ENCODE assay signal across 18 mouse cellular contexts in genomic region chr10:121918579-121918978, GRCm38 (mm10).
DNase-seq lines count a peak whose midpoint lies in the region; ATAC-seq and TF ChIP-seq lines count a peak whose summit lies in the region.
"Had no signal": no experiment of that assay in that cellular context is flagged by ENCODE, and none has a peak within 500 bp of the region (broad histone marks: within the 10 kb centered on the region; RNA-seq: fewer than 3 reads in every experiment).

No protein-coding gene starts in this region.

- peaks cover 9% of the 10 kb centered on the region; the same call in 1 of the 2 replicates for H3K4me1 ChIP-seq in forebrain, embryonic 14.5 days (ENCODE audit: control insufficient read depth, insufficient read depth, low read length)
- H3K4me1 ChIP-seq in forebrain, embryonic 13.5 days, result peaks cover 11% of the 10 kb centered on the region
- H3K4me1 ChIP-seq in hindbrain, postnatal 0 days (ENCODE audit: insufficient read depth, low read length), result no peaks in the 10 kb centered on the region
- 0 out of 2 replicates have a peak, but pooled peaks cover 3% of the 10 kb centered on the region for H3K4me1 ChIP-seq in hindbrain, embryonic 10.5 days (replicated peaks)
- H3K4me1 ChIP-seq in embryonic facial prominence, embryonic 15.5 days, result peaks cover 23% of the 10 kb centered on the region; the same call in 1 of the 2 replicates

- TF ChIP-seq CTCF in hindbrain, postnatal 0 days (IDR thresholded peaks at IDR 0.05; ENCODE audit: low read depth), result no peak

- DNase-seq in forebrain, embryonic 14.5 days (ENCODE audit: low spot score), result peak; percentile 29
- peak; percentile 51 for DNase-seq in hindbrain, postnatal 0 days (ENCODE audit: low spot score)
- no peak for DNase-seq in hindbrain, embryonic 10.5 days (ENCODE audit: low spot score)
- peak; percentile 9 for DNase-seq in right cerebral cortex, postnatal 25 days
- no peak for DNase-seq in right cerebral cortex, postnatal 10 days (ENCODE audit: low spot score in 2 of 2)
- DNase-seq in kidney, postnatal 25 days, result no peak
- DNase-seq: adrenal gland, postnatal 10 days; cerebellum, adult 18-20 months; cerebellum, adult 9-11 months; cerebellum, postnatal 36 days; gastrocnemius, postnatal 10 days; kidney, adult 18-20 months had no signal

- no peaks in the 10 kb centered on the region for H3K36me3 ChIP-seq in forebrain, embryonic 14.5 days (ENCODE audit: control insufficient read depth, insufficient read depth, low read length)
- 0 out of 2 replicates have a peak, but pooled peaks cover 4% of the 10 kb centered on the region for H3K36me3 ChIP-seq in forebrain, embryonic 13.5 days (ENCODE audit: poor library complexity, severe bottlenecking)
- peaks cover 8% of the 10 kb centered on the region; the same call in 1 of the 2 replicates for H3K36me3 ChIP-seq in hindbrain, postnatal 0 days (ENCODE audit: insufficient read depth, low read length)
- H3K36me3 ChIP-seq in hindbrain, embryonic 10.5 days, result peaks cover 18% of the 10 kb centered on the region
- no peaks in the 10 kb centered on the region for H3K36me3 ChIP-seq in embryonic facial prominence, embryonic 15.5 days
- H3K36me3 ChIP-seq: intestine, embryonic 15.5 days had no signal

- WGBS in forebrain, embryonic 14.5 days, result 54% methylated on average over 3 of the region's 3 CpGs
- WGBS in forebrain, embryonic 13.5 days, result 67% methylated on average over 3 of the region's 3 CpGs
- 71% methylated on average over 3 of the region's 3 CpGs for WGBS in hindbrain, postnatal 0 days
- 85% methylated on average over 3 of the region's 3 CpGs for WGBS in hindbrain, embryonic 10.5 days
- 46% methylated on average over 3 of the region's 3 CpGs for WGBS in embryonic facial prominence, embryonic 15.5 days

- H3K27ac ChIP-seq in forebrain, embryonic 14.5 days (ENCODE audit: low read depth, low read length), result no peak overlapping the region
- no peak overlapping the region for H3K27ac ChIP-seq in forebrain, embryonic 13.5 days
- H3K27ac ChIP-seq in hindbrain, postnatal 0 days, result no peak overlapping the region
- H3K27ac ChIP-seq in hindbrain, embryonic 10.5 days, result no peak overlapping the region
- H3K27ac ChIP-seq in embryonic facial prominence, embryonic 15.5 days (replicated peaks), result no peak overlapping the region
- H3K27ac ChIP-seq: intestine, embryonic 15.5 days had no signal

- H3K9ac ChIP-seq in forebrain, embryonic 14.5 days (ENCODE audit: low read length), result no peak overlapping the region
- no peak overlapping the region for H3K9ac ChIP-seq in forebrain, embryonic 13.5 days
- H3K9ac ChIP-seq in hindbrain, postnatal 0 days (replicated peaks; ENCODE audit: low read length), result no peak overlapping the region
- no peak overlapping the region for H3K9ac ChIP-seq in embryonic facial prominence, embryonic 15.5 days
- H3K9ac ChIP-seq: heart, embryonic 12.5 days; intestine, embryonic 15.5 days had no signal

- no peaks in the 10 kb centered on the region for H3K9me3 ChIP-seq in forebrain, embryonic 14.5 days (replicated peaks; ENCODE audit: control insufficient read depth, low read length)
- H3K9me3 ChIP-seq in forebrain, embryonic 13.5 days (replicated peaks), result no peaks in the 10 kb centered on the region
- H3K9me3 ChIP-seq in hindbrain, postnatal 0 days (ENCODE audit: low read length), result no peaks in the 10 kb centered on the region
- no peaks in the 10 kb centered on the region for H3K9me3 ChIP-seq in hindbrain, embryonic 10.5 days
- no peaks in the 10 kb centered on the region for H3K9me3 ChIP-seq in embryonic facial prominence, embryonic 15.5 days (replicated peaks)
- H3K9me3 ChIP-seq: heart, embryonic 12.5 days; intestine, embryonic 15.5 days had no signal

- H3K4me3 ChIP-seq in forebrain, embryonic 14.5 days (ENCODE audit: low read depth, low read length), result no peak overlapping the region
- no peak overlapping the region for H3K4me3 ChIP-seq in forebrain, embryonic 13.5 days
- H3K4me3 ChIP-seq in hindbrain, postnatal 0 days (ENCODE audit: low read length), result no peak overlapping the region
- H3K4me3 ChIP-seq in hindbrain, embryonic 10.5 days, result no peak overlapping the region
- no peak overlapping the region for H3K4me3 ChIP-seq in embryonic facial prominence, embryonic 15.5 days (replicated peaks)
- H3K4me3 ChIP-seq: heart, embryonic 12.5 days; intestine, embryonic 15.5 days had no signal

- H3K27me3 ChIP-seq in forebrain, embryonic 14.5 days (replicated peaks; ENCODE audit: control insufficient read depth, insufficient read depth, low read length), result no peaks in the 10 kb centered on the region
- H3K27me3 ChIP-seq in forebrain, embryonic 13.5 days, result no peaks in the 10 kb centered on the region
- no peaks in the 10 kb centered on the region for H3K27me3 ChIP-seq in hindbrain, postnatal 0 days (ENCODE audit: insufficient read depth, low read length)
- no peaks in the 10 kb centered on the region for H3K27me3 ChIP-seq in hindbrain, embryonic 10.5 days (ENCODE audit: insufficient read depth, poor library complexity, severe bottlenecking)
- no peaks in the 10 kb centered on the region for H3K27me3 ChIP-seq in embryonic facial prominence, embryonic 15.5 days
- H3K27me3 ChIP-seq: CH12.LX; intestine, embryonic 15.5 days had no signal

- no peak for ATAC-seq in forebrain, embryonic 14.5 days
- no peak for ATAC-seq in forebrain, embryonic 13.5 days
- ATAC-seq in hindbrain, postnatal 0 days, result peak; percentile 59
- ATAC-seq in embryonic facial prominence, embryonic 15.5 days (ENCODE audit: insufficient number of reproducible peaks, low FRiP score, low TSS enrichment, low read depth), result 0 out of 2 replicates have a peak, but pooled peaks have one; percentile 35
- ATAC-seq: forebrain, embryonic 16.5 days; intestine, embryonic 15.5 days had no signal

- no peak overlapping the region for H3K4me2 ChIP-seq in forebrain, embryonic 14.5 days (ENCODE audit: low read length)
- no peak overlapping the region for H3K4me2 ChIP-seq in forebrain, embryonic 13.5 days
- no peak overlapping the region for H3K4me2 ChIP-seq in hindbrain, postnatal 0 days (ENCODE audit: low read depth, low read length)
- H3K4me2 ChIP-seq in embryonic facial prominence, embryonic 15.5 days (replicated peaks), result no peak overlapping the region
- H3K4me2 ChIP-seq: heart, embryonic 12.5 days; intestine, embryonic 15.5 days had no signal

Comparison
In these comparisons a context has a peak if more than half of its experiments do, and no peak if none do; other contexts are left out.
1. DNase-seq: peak in forebrain, embryonic 14.5 days (single experiment), hindbrain, postnatal 0 days (single experiment) and right cerebral cortex, postnatal 25 days (single experiment); none in hindbrain, embryonic 10.5 days (single experiment), right cerebral cortex, postnatal 10 days (0 of 2) and kidney, postnatal 25 days (0 of 2).
2. ATAC-seq: peak in hindbrain, postnatal 0 days (single experiment) and embryonic facial prominence, embryonic 15.5 days (single experiment); none in forebrain, embryonic 14.5 days (single experiment) and forebrain, embryonic 13.5 days (single experiment).